Mouse (Mus musculus) thymus, postnatal 36 days (tissue): ENCODE measurements around the gene Gm49368.
"Not testable (repeated sequence)": the region's sequence is repeated elsewhere in the genome, so short reads cannot be mapped to it uniquely, and the experiment has no call there.

Experiments
- DNase-seq, 2 experiments: peaks; one replicate each; pipeline ENCODE4 v3.0.0; 2022; ENCODE audit warnings: mixed read lengths in 2 of 2

Gm49368 gene

GRCm38 (mm10) chr7:128132148-128132547 is 69.7 kb downstream of the Gm49368 start:
- no peak for DNase-seq

- DNase-seq: no peak
These were observed 71.1 kb downstream of the Gm49368 start for GRCm38 (mm10) chr7:128133596-128133995.

GRCm38 (mm10) chr7:128136927-128137326 is 74.4 kb downstream of the Gm49368 start:
- no peak for DNase-seq

- DNase-seq: no peak
These were observed 77.1 kb downstream of the Gm49368 start for GRCm38 (mm10) chr7:128139611-128140010.

GRCm38 (mm10) chr7:128150970-128151369 is 88.5 kb downstream of the Gm49368 start:
- DNase-seq: no peak

GRCm38 (mm10) chr7:128154076-128154475 is 91.6 kb downstream of the Gm49368 start, which contains the start of gene Itgad:
Gene Itgad, plus strand, starts transcription at chr7:128154376.
- DNase-seq: no peak

- DNase-seq: no peak
These were observed 92.4 kb downstream of the Gm49368 start for GRCm38 (mm10) chr7:128154924-128155323.

- DNase-seq: not testable (repeated sequence)
These were observed 96.3 kb downstream of the Gm49368 start for GRCm38 (mm10) chr7:128158688-128159354.

- no peak for DNase-seq
These were observed 101.5 kb downstream of the Gm49368 start for GRCm38 (mm10) chr7:128164001-128164400.

GRCm38 (mm10) chr7:128166391-128166790 is 103.9 kb downstream of the Gm49368 start:
- DNase-seq: no peak

GRCm38 (mm10) chr7:128169996-128170395 is 107.5 kb downstream of the Gm49368 start:
- no peak for DNase-seq
